Mouse (Mus musculus) T-cell, adult 2 months (primary cell): Measurements from ENCODE around the gene Morn1.

Source experiments
- DNase-seq: peaks from one replicate; pipeline ENCODE4 v3.0.0; 2022; ENCODE audit warnings: low spot score

The Morn1 gene

GRCm38 (mm10) chr4:155158543-155158917 lies 72.2 kb downstream of the Morn1 start:
- no peak for DNase-seq

GRCm38 (mm10) chr4:155162433-155163319 lies 76.3 kb downstream of the Morn1 start:
- peak; percentile 86 for DNase-seq

GRCm38 (mm10) chr4:155163320-155163651 lies 76.9 kb downstream of the Morn1 start:
- DNase-seq: no peak

- no peak for DNase-seq
These were observed 77.3 kb downstream of the Morn1 start for GRCm38 (mm10) chr4:155163685-155164084.

- DNase-seq: no peak
These were observed 78.2 kb downstream of the Morn1 start for GRCm38 (mm10) chr4:155164550-155164949.

GRCm38 (mm10) chr4:155165861-155166260 lies 79.5 kb downstream of the Morn1 start:
- DNase-seq: no peak

- DNase-seq: peak; percentile 77
These were observed 82.5 kb downstream of the Morn1 start for GRCm38 (mm10) chr4:155168835-155169252.

- DNase-seq: no peak
These were observed 84.3 kb downstream of the Morn1 start for GRCm38 (mm10) chr4:155170614-155171212.

GRCm38 (mm10) chr4:155171961-155172533 lies 85.7 kb downstream of the Morn1 start:
- no peak for DNase-seq

GRCm38 (mm10) chr4:155172909-155173821 lies 86.8 kb downstream of the Morn1 start:
- no peak for DNase-seq

GRCm38 (mm10) chr4:155173822-155174785 lies 87.7 kb downstream of the Morn1 start:
- no peak for DNase-seq

GRCm38 (mm10) chr4:155176210-155176609 lies 89.8 kb downstream of the Morn1 start:
- no peak for DNase-seq

- DNase-seq: peak; percentile 87
These were observed 91.9 kb downstream of the Morn1 start for GRCm38 (mm10) chr4:155178274-155178673.

- no peak for DNase-seq
These were observed 92.7 kb downstream of the Morn1 start for GRCm38 (mm10) chr4:155178981-155179512.

GRCm38 (mm10) chr4:155183201-155183600 lies 96.8 kb downstream of the Morn1 start:
- no peak for DNase-seq

- DNase-seq: no peak
These were observed 98.1 kb downstream of the Morn1 start for GRCm38 (mm10) chr4:155184248-155185070.

- no peak for DNase-seq
These were observed 99.5 kb downstream of the Morn1 start for GRCm38 (mm10) chr4:155185845-155186244.

- no peak for DNase-seq
These were observed 100.9 kb downstream of the Morn1 start for GRCm38 (mm10) chr4:155187192-155187674.

GRCm38 (mm10) chr4:155188341-155188740 lies 102.0 kb downstream of the Morn1 start:
- DNase-seq: no peak

GRCm38 (mm10) chr4:155188803-155189202 lies 102.4 kb downstream of the Morn1 start:
- no peak for DNase-seq
